Mouse (Mus musculus) C3H10T1/2 (cell line): ENCODE data around the gene Srsx. TPM values are rescaled to one million over a fixed set of nuclear protein-coding genes. Genes with fewer than 3 reads are reported as not detected.

ENCODE experiments used
- polyA plus RNA-seq, 2 experiments: library from polyadenylated mRNA; unstranded; fragments of >200 nt; fragmentation: generic; extraction: Trizol; gene quantifications; one replicate each; pipeline ENCODE4 v1.2.1; 2012; ENCODE audit warnings: missing spikeins in 2 of 2

Srsx gene
- polyA plus RNA-seq: not detected

DNA sequence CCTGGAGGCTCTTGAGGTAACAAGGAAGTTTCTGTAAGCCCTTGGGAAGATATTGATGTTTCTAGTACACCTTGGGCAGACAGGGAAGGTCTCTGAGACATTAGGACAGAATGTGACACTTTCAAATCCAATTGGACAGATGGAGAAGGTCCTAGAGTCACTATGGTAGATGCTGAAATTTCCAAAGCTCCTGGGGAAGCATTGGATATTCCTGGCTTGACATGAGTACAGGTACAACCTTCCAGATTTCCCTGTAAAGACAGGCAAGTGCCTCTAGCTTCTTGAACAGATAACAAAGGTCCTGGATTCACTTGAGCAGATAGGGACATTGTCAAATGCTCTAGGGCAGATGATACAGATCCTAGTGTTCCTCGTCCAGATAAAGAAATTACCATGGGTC, at the start of gene Srsx:
Srsx (minus strand) TSS at position 101 of the 400 bp plus-strand sequence.

GRCm38 (mm10) chrX:123246807-123247206, 24.5 kb upstream of the Srsx start, which contains the start of gene Gm17577:
TSS of gene Gm17577 (minus strand) at chrX:123246907.

Other genes starting within 250 kb of the Srsx start
- gene Gm17521, start 192.8 kb downstream of the Srsx start, polyA plus RNA-seq: not detected
- not detected for gene Cldn34c1, start 119.0 kb downstream of the Srsx start, polyA plus RNA-seq
- not detected for gene Gm17577, start 24.4 kb upstream of the Srsx start, polyA plus RNA-seq